Mouse (Mus musculus) ES-CJ7 (cell line): ENCODE results near the gene Wasl.

Source experiments
- DNase-seq: peaks from one replicate; pipeline ENCODE4 v3.0.0; 2011; ENCODE audit warnings: low read depth, low spot score

The Wasl gene

DNA sequence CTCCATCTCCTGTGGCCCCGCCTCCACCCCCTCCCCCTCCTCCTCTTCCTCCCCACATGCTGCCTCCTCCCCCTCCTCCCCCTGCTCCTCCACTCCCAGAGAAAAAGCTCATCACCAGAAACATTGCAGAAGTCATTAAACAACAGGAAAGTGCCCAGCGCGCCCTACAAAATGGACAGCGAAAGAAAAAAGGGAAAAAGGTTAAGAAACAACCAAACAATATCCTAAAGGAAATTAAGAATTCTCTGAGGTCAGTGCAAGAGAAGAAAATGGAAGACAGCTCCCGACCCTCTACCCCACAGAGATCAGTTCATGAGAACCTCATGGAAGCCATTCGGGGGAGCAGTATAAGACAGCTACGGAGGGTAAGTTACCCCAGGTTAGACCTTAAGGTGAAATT lies 60.5 kb downstream of the Wasl start:
- no peak for DNase-seq

GRCm38 (mm10) chr6:24602993-24603392 lies 61.8 kb downstream of the Wasl start:
- DNase-seq: no peak

GRCm38 (mm10) chr6:24602351-24602750 lies 62.5 kb downstream of the Wasl start:
- no peak for DNase-seq

- no peak for DNase-seq
Measured at GRCm38 (mm10) chr6:24601668-24602067, 63.1 kb downstream of the Wasl start.

- no peak for DNase-seq
Measured at GRCm38 (mm10) chr6:24600726-24601125, 64.1 kb downstream of the Wasl start.

DNA sequence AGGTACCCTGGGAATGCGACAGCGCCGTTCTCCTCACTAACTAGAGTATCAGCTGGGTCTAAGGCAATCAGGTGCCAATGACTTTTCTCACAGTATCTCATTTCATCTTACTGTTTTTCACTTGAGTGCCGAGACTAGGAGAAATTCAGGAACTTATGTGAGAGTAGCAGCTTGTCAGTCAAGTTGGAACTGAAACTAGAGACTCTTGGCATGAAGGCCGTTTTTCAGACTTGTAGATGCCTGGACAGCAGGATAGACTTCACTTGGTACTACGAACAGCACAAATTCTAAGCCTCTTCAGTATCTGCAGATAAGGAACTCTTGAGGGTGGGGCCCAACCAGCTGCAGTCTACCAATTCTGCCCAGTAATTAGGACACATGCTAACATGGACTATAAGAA lies 64.7 kb downstream of the Wasl start:
- no peak for DNase-seq

DNA sequence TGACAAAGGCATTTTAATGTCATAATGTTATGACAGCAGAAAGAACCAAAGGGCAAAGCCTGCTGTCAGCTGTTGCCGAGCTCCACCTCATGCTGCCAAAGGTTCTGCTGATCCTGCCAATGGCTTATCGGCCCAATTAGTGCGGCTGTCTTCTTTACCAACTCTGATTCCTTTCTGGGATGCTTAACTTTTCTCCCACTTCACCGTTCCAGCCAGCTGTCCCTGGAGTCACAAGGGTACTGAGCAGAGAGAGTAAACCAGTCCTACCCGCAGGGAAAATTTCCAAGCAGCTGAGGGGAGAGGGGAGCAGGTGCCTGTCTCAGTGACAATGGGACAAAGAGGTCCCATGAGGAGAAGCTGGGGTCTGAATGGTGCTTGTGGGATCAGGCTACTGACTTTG lies 65.2 kb downstream of the Wasl start:
- DNase-seq: no peak

DNA sequence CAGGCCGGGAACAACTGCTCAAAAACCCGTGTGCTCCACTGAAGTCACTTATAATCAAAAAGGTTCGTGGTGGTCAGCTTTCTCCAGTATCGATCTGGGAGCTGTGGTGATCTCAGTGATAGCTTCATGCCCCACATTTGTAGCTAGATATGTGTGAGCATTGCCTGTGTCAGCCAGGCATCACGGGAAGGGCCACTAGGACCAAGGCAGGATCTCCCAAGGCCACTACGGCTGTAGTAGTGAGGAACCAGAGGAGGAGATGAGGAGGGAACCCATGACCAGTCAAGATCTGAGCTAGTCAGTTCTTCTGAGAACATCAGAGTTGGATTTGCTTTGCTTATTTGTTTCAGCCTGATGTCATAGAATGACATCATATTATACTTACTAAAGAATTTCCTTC lies 65.6 kb downstream of the Wasl start:
- DNase-seq: no peak

- DNase-seq: no peak
Measured at GRCm38 (mm10) chr6:24597500-24597899, 67.3 kb downstream of the Wasl start, which contains the start of gene Lmod2. Gene Lmod2 (plus strand): TSS chr6:24597762.

DNA sequence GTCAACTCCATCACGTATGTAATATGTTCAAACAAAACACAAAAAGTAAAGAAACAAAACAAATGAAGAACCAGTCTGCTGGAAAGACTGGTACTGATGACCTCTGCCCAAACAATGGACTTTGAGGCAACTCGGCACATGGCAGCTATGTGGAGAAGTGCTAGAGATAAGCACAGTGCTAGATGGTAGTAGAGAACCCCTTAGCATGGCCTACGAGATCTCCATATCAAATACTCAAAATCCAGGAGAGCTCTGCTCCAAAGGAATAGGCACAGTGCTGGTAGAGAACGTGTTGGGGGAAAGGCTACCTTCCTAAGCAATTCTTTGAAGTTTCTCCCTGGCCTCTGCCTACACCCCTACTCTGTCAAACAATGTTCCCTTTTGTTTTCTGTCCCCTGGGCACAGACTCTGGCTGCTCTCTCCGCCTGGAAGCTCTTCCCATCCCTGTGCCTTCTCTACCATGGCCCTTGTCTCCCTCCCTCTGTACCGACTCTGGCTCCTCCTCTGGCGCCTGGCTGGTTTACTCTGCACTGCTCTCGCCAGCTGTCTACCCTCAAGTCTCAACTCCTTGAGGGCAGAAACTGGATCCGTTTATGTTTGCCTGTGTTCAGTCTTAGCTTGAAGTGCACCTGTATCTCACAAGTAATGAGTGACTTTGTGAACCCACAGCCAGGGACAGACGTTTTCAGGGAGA lies 73.1 kb downstream of the Wasl start:
- DNase-seq: no peak

DNA sequence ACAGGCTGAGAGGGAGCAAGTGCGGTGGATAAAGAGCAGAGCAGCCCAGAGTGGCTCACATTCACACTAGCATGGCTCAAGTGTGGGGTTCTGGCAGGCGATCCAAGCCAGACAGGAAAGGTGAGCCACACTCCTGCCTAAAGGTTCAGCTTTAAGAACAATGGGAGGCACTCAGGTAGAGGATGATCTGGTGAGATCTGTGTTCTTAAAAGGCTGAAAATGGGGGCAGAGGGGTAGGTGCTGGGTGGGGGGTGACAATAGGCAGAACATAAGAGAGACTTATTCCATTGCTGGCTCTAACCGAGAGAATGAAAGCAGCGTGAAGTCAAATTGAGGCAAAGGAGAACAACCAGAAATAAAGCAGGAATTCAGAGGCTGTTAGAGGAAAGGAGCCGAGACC lies 74.5 kb downstream of the Wasl start:
- no peak for DNase-seq

- DNase-seq: no peak
Measured at GRCm38 (mm10) chr6:24586885-24587284, 77.9 kb downstream of the Wasl start.

- DNase-seq: no peak
Measured at GRCm38 (mm10) chr6:24585431-24586310, 79.1 kb downstream of the Wasl start.

DNA sequence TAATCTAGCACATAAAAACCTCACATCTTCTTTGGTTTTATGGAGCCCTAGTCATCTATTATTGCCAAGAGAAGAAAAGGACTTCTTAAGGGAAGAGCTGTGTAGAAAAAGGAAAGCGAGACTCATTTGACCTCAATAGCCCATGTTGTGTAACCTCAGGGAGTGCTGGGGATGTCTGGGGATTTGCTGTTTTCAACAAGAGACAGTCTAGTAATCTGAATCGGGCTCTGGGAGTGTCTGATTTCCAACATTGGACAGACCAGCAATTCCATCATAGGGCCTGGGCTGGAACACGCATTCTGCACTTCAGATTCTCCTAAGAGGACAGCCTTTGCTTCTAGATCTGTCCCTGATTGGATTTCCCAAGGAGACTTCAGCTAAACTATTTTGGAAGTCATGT lies 81.4 kb downstream of the Wasl start:
- DNase-seq: no peak

DNA sequence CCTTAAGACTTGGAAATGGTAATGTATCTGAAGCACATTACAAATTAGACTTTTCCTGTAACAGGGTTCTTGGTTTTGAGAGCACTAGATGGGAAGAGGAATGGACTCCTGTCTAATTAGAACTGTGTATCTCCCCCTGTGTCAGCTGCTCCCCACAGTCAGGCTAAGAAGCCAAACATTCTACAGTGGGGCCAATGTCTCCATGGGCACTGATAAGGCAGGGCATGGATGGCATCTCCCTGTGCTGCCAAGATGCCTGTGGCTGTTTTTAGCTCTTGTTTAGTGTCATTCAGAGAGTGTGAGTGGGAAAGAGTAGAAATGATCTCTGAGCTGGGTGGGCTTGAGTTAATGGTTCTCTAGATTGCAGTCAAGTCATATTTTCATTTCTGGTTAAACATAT lies 91.5 kb downstream of the Wasl start:
- no peak for DNase-seq

GRCm38 (mm10) chr6:24572431-24572830 lies 92.4 kb downstream of the Wasl start:
- DNase-seq: no peak

DNA sequence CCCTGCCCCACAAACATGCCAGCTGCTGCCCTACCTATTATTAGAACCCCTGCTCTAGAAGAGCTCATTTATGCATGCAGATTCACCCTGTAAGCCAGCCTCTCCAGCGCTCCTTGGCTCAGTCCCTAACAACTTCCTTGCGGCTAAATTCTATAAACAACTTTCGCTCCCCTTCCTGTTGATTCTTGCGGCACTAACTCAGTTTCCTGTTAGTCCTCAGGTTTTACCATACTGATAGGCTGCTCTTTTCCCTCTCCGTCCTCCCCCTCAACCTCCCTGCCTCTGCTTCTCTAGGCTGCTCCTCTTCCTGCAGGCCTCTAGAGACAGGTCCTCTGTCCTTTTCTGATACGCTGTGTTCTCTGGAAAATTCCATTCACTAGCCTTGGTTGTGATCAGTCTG lies 93.7 kb downstream of the Wasl start:
- no peak for DNase-seq

- DNase-seq: no peak
Measured at GRCm38 (mm10) chr6:24570278-24570677, 94.5 kb downstream of the Wasl start.

DNA sequence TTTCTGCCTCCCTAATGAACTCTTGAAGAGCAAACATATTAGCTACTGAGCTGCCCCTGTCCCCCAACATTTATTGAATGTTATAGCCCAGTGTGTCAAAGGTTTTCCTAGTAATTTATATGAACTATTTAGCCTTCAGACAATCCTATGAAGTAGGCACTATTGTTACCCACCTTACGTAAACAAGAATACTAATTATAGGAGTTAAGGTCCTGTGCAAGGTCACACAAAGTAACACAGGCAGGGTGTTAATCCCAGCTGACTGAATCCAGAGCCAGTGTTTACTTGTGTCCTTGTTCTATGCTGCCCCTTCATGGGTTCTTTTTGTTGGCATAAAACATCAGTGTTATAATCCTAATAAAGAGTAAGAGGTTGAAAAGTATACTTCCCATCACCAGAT lies 95.1 kb downstream of the Wasl start:
- no peak for DNase-seq

GRCm38 (mm10) chr6:24568963-24569362 lies 95.8 kb downstream of the Wasl start:
- no peak for DNase-seq

DNA sequence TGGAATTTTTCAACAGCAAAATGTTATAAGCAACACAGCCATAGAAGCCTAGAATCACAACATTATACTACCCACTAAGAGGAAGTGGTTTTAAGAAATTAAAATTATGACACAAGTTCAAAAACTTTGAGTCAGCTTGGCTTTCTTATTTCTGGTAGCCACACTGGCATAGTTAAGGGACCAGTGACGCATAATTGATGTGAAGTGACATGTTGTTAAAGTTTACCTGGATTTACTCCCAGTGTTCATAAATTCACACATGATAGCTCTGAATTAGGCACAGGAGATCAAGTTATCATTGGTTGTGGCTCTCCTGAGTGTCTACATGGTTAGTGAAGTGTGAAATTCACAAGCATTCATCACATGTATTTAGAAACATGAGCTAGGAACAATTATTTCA lies 99.9 kb downstream of the Wasl start:
- DNase-seq: no peak

DNA sequence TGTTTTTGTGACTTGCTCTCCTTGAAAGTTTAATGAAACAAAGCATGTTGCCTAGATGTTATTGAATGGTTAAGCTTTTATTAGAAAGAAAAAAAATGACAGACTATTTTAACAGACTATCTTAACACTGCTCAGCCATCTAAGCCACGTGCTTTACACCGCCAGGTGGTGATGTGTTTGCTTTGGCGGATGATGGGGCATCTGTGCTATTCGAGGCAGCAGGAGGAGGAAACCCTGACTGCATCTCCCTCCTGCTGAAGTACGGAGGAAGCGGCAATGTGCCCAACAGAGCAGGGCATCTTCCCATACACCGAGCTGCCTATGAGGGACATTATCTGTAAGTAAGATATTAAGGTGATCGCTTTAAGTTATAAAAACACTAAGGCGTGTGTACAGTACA lies 100.7 kb downstream of the Wasl start:
- no peak for DNase-seq
